Mouse (Mus musculus) cerebellum, postnatal 10 days (tissue): ENCODE measurements around the gene Fer1l5.

Experiments used
- DNase-seq, 2 experiments: peaks; one replicate each; pipeline ENCODE4 v3.0.0; 2021; ENCODE audit warnings: mixed read lengths in 2 of 2

Gene Fer1l5

DNA sequence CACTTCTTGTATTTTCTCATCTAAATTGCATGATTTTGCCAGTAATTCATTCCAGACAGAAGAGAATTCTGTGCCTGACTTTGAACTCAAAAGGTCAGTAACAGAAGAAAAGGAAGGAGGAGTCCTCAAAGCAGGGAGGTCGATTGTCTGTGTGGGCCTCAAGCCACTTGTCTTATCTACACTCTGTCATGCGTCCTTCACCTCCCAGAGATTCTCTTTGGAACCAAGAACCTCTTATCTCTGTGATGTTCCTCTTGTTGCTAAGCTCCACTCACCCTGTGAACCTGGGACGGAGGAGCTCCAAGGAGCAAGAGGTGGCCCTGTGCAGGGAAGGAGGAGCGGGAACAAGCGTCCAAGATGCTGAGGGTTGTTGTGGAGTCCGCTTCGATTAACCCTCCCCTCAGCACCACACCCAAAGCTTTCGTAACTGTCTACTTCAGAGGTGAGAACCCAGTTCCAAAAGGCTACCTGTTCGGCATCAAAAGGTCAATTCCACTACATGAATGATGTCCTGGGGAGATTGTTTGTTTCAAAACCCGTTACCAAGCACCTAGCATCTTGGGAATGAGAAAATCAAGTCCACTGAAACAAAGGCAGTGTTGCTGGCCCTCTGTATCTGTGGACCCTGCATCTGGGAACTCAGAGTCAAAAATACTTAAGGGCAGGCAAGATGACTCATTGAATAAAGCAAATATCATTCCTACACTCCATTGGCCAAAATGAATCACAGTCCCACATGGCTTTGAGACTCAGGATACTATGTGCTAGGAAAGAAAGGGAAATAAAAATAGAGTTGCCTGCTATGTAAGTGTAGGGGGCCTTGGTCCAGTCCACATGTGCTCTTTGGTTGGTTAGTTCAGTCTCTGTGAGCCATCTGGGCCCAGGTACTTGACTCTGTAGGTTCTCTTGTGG, at the start of gene Fer1l5:
Fer1l5 (plus strand) TSS at position 358 of the 912 bp plus-strand sequence.
- DNase-seq, result no peak

DNA sequence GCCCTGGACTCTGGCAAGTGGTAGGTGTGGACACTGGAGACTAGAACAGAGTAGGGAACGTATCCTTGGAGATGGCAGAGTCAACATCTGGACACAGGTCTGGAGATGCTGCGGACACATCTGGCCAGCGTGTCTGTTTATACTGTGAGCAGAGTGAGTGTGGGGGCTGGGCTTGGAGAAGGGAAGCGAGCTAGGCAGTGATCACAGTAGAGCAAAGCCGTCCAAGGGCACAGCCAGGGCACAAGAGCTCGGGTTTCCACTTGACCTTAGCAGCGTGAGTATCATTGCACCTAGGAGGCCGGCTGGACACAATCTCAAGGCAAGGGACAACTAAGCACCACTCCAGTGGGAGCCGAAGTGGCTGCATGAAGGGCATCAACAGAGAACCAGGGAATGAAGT, 49.0 kb upstream of the Fer1l5 start:
- DNase-seq, result no peak

DNA sequence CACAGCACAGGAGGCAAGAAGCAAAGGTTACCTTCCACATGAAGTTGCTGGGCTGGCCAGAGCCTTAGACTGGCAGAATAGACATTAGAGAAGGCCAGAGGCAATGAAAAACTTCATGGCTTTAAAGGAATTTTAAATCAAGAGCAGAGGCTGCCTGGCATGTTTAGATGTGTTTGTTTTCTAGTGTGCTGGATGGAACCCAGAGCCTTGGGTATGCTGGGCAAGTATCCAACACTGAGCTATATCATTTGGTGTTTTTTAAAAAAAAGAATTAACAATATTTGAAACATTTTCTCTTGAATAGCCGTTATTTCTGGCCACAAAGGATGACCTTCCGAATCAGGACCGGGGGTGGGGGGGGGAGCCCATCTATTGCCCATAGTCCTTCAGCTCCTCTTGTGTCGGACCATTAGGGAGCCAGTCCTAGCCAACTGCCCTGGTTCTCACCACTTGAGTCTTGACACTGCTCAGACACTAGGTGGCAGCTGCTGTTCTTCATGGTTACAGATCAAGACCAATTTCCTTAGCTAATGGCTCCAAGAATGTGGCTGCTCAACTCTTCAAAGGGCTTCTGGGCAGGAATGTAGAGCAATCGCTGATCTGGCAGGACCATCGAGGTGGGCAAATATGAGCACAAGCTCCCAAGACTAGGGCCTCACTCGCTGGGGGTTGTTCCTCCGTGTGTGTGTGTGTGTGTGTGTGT, 48.2 kb upstream of the Fer1l5 start:
- DNase-seq, result peak; percentile 67 to 68

DNA sequence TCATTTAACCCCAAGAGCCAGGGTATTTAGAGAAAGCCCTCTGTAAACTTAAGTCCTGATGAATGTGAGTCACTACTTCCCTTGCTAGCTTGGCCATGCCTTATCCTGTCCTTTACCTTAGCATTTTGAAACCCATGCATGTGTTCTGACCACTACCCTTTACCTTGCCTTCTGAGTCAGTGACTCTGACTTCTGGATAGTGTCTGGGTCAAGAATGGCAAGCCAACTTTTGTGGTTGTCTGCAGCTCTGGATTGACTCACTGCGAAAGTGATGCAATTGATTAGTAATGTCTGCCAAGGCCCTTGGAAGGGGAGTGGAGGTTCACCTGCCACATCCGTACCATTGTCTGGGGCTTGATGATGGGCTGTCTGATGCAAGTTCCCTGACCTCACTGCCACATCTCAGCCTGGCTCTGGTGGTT, 46.2 kb upstream of the Fer1l5 start:
- DNase-seq, result no peak

DNA sequence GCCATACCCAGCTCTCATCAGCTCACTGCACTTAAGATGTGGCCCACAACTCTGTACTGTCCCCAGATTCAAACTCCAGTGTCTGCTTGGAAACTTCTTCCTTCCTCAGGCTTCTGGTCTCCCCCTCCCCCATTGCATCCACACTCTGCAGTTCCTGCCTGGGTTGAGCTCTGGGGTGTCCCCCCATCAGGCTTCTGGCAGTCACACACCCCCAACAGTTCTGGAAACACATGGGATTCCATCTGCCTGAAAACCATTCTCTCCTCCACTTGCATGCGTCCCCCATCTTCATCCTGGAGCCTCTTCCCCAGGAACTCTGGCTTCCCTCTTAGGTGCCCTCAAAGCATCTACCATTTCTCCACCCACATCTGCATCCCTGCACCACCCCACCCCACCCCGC, 45.3 kb upstream of the Fer1l5 start:
- DNase-seq, result no peak

DNA sequence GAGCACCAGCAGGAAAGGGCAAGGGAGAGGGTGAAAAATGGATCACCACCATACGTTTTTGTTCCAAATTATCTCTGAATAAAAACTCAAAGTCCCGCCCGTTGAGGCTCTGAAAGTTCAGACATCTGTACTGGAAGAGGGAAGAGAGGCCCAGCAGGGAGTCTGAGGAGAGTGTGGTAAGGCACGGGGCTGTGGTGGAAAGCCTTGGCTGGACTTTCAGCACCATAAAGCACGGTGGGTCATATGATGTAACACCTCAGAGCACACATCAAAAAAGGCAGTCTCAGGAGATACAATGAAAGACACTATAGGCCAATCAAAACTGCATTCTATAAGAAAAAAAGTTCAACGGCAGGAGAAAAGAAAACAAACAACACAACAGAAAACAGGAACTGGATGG, 40.3 kb upstream of the Fer1l5 start:
- no peak for DNase-seq

DNA sequence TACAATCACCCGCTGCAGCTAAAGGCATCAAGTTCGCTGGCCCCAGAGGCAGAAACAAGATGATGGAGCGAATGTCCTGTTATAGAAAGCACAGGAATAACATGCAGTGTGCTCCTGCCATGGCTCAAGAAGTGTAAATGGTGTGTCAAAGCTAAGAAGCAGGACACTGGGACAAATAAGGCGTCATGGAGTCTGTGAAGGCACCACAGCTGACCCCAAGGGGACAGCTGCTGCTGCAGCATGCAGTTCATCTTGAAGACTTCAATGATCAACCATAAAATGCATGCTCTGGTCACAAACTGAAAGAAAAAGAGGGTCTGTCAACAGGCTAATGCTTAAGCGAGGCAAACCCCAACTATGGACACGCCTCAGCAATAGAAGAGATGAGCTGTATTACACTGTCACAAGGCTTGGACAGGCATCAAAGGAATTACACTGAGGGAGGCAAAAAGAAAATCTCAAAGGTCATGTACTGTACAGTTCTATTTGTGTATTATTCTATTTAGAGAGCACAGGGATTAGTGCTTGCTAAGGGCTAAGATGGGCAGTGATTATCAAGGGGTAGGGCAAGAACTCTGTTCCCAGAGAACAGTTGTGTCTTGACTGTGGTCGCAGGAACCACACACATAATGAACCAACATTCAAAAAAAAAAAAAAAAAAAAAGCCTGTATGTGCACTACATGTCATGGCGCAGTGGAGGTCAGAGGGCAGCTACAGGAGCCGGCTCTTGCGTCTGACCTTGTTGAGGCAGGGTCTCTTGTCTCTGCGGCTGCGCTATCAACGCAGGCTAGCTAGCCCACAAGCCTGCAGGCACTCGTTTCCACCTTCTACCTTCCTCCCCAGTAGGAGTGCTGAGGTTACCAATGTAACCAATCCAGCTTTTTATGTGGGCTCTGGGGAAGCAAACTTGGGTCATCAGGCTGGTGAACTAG, 38.9 kb upstream of the Fer1l5 start:
- no peak for DNase-seq

DNA sequence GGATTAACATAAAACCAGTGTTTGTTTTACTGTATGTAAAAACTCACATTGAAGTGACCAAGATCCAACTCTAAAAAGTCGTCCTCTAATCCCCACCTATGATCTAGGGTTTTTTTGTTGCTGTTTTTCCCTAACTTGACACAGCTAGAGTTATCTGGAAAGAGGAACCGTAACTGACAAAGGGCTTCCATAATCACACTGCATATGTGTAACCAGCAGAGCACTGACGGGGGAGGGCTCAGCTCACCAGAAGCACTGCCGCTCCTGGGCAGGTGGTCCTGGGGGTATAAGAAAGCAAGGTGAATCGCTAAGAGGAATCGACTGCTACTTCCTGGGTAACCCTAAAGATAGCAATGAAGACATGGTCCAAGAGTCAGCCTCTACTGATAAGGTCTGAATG, 29.5 kb upstream of the Fer1l5 start:
- no peak for DNase-seq

DNA sequence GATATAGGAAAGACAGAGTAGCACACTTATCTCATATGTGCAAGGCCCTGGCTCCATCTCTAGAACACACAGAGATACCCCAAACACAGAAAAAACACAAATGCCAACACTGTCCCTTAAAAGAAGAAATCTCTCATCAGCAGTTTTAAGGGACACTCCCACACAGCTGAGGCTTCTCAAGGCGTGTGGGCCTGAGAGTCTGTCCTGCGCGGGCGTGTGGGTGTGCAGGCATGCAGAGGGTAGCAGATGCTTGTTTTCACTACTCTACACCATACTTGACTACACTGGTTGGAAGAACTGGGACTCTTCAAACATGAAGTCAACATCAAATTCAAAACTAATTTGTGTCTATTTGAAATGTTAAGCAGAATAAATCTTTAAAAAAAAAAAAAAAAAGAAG, 19.7 kb upstream of the Fer1l5 start:
- DNase-seq, result no peak

DNA sequence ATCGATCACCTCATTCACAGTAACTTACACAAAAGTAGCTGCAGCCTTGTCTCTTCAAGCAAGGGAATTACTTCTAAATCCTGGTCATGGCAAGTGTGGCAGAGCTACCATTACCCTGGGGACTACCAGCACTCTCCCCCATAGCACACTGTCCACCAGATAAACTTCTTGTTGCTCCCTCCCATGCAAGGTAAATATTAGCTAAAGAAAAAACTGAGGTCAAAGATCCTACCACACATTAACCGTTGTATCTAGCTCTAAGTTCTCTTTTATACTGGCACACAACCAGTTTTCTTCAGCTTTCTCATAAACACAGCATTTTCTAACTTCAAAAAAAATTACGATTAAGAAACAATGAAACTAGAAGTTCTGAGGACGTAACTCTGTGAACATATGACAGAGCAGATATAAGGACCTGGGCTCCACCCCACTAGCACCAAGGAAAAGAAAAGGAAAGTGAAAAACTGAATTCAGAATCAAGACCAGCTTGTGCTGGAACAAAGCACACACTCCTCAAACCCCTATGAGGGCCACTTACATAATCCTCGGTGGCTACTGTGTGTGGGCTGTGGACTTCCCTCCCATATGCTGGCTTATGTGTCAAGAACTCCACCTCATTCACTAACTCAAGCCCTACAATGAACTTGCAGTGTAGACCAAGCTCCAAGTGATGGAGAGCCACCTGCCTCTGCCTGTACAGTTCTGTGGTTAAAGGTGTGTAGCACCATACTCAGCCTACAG, 15.0 kb upstream of the Fer1l5 start:
- DNase-seq, result no peak

DNA sequence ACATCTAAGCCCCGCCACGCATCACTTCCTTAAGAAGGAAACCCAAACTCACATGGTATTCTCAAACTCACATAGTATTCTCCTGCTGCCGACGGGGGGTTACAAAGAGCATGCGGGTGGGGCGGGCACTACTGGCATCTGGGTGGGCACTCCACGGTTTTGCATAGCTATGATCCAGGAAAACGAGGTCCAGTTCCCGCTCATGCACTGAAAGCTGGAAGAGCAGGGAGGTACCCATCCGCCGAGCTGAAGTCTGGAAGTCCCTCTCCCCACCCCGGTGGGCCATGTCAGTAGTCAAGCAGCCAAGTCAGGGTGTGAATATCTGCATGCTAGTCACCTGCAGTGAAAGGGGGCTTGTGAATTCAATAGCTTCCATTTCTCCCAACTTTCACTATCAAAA, 4.4 kb upstream of the Fer1l5 start:
- peak; percentile 19 for DNase-seq

DNA sequence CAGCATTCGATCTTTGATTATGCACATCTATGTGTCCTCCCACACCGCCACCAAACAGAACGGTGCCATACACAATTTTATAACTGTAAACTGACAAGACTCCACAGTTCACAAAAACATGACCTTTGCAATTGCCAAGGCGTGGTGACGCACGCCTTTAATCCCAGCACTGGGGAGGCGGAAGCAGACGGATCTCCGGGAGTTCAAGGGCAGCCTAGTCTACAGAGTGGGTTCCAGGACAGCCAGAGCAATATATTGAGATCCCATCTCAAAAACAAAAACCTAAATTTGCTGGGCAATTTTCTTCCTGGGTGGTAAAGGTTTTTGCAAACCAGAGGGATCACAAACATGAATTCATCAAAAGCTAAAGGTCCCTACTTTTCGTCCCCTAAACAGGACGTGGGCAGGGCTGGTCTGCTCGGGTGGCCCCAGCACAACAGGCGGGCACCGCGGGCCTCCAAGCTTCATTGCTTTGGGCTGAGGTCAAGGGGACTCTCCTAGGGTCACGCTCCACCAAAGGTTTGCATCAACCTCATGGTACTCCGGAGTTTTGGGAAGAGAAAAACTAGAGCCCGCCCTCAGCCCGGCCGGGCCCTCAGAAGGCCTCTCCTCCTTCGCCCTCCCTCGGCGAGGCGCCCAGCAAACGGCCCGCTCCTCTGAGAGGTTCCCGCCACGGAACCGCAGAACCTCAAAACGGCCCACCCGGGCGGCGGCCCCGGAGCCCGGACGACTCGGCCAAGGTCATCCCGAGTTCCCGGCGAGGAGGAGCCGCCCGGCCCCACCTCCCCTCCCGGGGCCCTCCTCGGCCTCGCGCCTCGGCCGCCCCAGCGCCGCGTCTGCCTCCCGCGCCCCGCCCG, 3.8 kb upstream of the Fer1l5 start:
- DNase-seq, result peak; percentile 71 to 73

DNA sequence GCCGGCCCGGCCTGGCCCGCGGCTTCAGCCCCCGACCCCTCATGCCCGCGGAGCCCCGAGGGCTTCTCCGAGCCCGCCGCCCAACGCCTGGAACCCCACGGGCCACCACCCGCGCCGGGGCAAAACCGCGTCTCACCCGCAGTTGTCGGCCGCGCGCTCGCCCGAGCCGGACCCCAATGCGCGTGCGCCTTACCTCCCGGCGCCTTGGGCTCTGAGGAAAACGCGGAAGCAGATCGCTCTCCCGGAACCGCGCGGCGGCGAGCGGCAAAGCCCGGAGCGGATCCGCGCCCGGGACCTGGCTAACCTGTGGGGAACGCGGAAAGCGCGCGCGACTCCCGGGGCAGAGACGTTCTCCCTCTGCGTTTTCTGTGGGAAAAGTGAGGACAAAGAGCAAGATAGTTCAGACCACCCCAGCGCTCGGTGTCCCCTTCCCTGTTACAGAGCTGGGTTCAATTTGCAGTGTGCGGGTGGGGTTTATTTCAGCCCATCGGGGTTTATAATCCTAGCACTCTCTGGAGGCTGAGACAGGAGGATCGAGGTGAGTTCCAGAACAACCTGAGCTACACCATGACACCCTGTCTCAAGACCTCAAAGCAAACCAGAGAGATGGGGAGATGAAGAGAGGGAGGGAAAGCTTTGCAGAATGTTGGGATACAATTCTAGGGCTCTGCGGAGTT, 3.0 kb upstream of the Fer1l5 start, which contains the start of gene Kansl3:
Kansl3 (minus strand) TSS at position 213 of the 677 bp plus-strand sequence.
- peak; percentile 94 to 95 for DNase-seq

DNA sequence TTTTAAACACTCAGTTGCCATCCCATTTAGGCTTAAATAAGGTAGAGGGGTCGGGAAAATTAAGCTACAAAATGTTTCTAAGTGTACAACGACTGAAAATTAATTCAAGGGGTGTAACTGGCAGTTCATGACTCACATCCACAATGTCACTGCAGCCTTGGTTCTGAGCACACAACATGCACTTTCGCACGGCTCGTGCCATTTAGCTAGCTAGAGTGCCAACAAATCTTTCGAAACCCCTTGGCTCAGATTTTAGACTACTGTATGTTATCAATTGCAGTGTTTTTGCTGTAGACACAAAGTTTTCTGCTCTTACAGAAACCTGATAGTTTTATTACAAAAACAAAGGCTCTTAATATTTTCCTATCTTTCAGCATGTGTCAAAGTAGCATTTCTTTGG, 1.2 kb upstream of the Fer1l5 start:
- no peak for DNase-seq

DNA sequence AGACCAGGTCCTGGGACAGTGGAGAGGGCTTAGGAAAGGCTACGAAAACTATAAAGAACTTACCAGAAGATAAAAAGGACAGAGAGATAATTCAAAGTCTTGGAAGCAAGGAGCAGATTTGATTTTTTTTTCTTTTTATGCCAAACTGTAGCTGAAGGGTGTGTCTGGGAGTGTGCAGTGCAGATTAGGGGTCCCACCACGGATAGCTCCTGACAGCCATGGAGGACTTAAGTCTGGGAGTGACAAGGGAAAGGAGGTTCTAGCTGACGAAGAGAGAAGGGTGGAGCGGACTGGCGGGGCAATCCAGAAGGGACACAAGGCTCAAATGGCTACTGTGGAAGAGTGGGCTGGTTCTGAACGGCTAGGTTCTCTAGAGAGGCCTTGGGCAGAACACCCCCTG, 6.8 kb downstream of the Fer1l5 start:
- no peak for DNase-seq

DNA sequence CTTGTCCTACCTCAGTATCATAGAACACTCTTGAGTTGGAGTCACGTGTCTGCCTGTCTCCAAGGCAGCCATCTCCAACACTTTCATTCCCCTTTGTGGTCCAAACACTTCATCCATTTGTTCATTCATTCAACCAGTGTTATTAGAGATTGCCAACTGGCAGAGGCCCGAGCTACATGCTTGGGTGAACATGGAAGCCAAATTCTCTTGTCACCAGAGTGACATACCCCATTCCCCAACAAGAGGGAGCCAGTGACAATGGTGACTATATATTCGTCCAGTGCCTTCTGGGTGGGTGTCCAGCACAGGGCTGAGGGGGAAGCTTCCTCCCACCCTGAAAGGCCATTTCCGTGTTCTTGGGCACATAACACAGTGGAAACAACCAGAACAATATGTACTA, 7.5 kb downstream of the Fer1l5 start:
- DNase-seq, result peak; percentile 49 to 55

DNA sequence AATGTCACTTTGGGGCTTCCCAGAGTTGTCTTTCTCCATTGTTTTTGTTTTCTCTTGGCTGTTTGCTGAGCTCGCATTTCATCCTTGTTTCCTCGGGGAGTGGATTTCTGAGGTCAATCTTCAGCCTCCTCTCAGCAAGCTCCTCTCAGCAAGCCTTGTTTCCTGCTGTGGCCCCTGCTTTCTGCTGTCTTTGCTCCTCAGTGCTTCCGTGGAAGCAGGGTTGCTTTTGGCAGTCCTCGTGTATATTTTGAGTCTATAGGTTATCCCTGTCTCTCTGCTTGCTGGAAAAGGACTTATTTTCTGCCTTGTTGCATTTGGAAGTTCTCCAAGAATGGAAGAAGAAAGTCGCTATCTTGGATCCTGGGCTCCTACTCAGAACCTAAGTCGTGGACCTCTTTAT, 24.9 kb downstream of the Fer1l5 start:
- no peak for DNase-seq

DNA sequence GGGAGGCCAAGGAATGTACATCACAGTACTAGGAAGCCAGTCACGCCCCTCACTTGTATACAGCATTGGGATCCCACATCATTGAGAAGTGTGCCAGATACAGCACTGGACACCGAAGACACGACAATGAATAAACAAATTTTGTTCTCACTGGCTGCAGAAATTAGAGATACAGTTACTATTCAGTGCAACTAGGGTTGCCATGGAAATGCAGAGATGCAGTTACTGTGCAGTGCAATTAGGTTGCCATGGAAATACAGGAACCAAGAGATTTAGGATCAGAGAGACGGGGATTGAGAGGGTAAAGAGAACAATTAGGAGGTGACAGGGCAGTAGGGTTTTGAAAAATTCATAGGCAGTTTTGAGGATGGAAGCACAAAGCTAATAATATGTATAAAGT, 29.4 kb downstream of the Fer1l5 start:
- no peak for DNase-seq

DNA sequence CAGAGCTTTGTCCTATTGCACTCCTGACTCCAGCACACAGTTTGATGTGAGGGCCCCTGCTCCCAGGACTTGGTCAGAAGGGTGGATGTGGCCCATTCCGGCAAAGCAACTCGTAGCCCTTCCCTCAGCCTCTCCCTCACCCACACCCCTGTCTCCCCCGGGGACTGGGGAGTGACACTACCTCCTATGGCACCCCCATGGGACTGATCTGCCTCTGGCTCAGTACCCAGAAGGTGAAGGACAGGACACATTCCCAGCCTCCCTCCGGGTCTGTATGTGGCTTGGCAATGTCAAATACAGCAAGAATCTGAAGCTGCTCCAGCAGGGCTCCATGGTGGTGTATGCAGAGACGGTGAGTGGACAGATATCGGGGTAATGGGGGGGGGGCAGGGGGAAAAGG, 32.4 kb downstream of the Fer1l5 start:
- DNase-seq, result no peak

DNA sequence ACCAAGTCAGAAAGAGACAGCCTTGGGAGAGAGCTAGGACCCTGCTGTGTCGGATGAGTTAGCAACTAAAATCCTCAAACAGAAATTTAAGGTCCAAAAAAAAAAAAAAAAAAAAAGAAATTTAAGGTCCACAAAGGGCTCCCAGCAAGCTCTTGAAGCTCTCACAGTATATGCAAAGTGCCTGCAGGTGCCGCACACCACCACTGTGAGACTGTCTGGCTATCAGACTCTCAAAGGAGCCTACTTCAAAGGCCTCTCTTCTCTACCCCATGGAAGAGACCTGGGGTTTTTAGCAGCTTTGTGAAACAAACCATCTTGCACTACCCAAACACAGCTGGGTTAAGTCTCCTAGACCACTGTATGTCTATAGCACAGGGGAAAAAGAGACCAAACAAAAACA, 57.4 kb downstream of the Fer1l5 start:
- peak in 1 of 2 experiments; percentile 24 for DNase-seq

DNA sequence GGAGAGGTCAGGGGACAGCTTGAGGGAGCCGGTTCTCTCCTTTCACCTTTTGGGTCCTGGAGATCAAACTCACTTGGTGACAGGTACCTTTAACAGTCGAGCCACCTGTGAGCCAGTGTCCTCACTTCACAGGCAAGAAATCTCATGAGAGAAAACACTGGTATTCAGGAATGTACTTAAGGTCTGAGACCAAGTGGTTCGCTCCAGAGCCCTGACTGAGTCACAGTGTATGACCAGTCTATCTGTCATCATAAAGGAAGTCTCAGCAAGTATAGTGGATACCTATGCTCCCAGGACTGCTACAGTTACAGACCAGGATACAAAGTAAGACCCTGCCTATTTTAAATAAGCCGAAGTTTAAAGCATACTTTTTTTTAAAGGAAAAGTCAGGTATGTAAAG, 60.9 kb downstream of the Fer1l5 start:
- DNase-seq, result no peak
